Mouse (Mus musculus): ENCODE measurements around the gene Rab22a. TPM values are rescaled to one million over a fixed set of nuclear protein-coding genes. Genes with fewer than 3 reads are reported as not detected.

Rab22a gene
- total RNA-seq, 1 experiment, result 10.9 TPM

- Histone ChIP-seq H3K4me3 (ENCODE audit: insufficient read depth in 1 of 2, low read depth in 1 of 2, low read length in 2 of 2, poor library complexity in 1 of 2, severe bottlenecking in 1 of 2) (no peak overlapping the region), H3K4me1 (ENCODE audit: control insufficient read depth in 2 of 2, insufficient read depth in 2 of 2, low read length in 2 of 2, poor library complexity in 1 of 2) (no peaks in the 10 kb centered on the region), H3K9ac (ENCODE audit: insufficient read depth, low read depth, low read length, poor library complexity, severe bottlenecking) (no peak overlapping the region), H3K36me3 (ENCODE audit: control insufficient read depth, insufficient read depth, low read length, poor library complexity, severe bottlenecking) (no peaks in the 10 kb centered on the region), H3K9me3 (ENCODE audit: control insufficient read depth, insufficient read depth, low read depth, low read length) (no peaks in the 10 kb centered on the region), H3K27ac (ENCODE audit: insufficient read depth, low read depth, low read length, poor library complexity, severe bottlenecking) (no peak overlapping the region)
- TF ChIP-seq CHD2 (IDR thresholded peaks at IDR 0.05; ENCODE audit: low read depth, low read length), result no peak
- no peak for TF ChIP-seq HCFC1 (IDR thresholded peaks at IDR 0.05; ENCODE audit: borderline replicate concordance, insufficient read depth, low read length)
- DNase-seq (ENCODE audit: low read depth, low spot score), result no peak
- in situ Hi-C loops (cut with MboI; ENCODE audit: low sequenced_read_pairs in 2 of 2, unreplicated experiment in 2 of 2), result no loop called here
Measured at GRCm38 (mm10) chr2:173653526-173653925, 6.0 kb upstream of the Rab22a start.

DNA sequence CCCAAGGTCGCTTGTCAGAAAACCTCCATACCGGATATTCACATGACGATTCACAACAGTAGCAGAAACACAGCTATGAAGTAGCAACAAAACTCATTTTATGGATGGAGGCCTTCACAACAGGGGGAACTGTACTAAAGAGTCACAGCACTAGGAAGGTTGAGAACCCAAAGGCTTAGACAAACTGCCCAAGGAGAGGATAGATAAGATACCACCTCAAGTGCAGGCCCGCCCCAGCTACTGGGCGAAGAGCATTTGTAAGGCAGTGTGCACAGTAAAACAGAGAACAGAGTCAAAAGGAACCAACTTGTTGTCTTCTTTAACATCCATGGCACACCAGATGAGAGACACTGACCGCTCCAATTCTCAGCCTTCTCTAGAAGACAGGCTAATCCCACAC lies 1.8 kb upstream of the Rab22a start:
- Histone ChIP-seq H3K4me3 (ENCODE audit: insufficient read depth in 1 of 2, low read depth in 1 of 2, low read length in 2 of 2, poor library complexity in 1 of 2, severe bottlenecking in 1 of 2) (no peak overlapping the region), H3K4me1 (ENCODE audit: control insufficient read depth in 2 of 2, insufficient read depth in 2 of 2, low read length in 2 of 2, poor library complexity in 1 of 2) (no peaks in the 10 kb centered on the region; a peak in 1 of 4 replicates), H3K9ac (ENCODE audit: insufficient read depth, low read depth, low read length, poor library complexity, severe bottlenecking) (no peak overlapping the region), H3K36me3 (ENCODE audit: control insufficient read depth, insufficient read depth, low read length, poor library complexity, severe bottlenecking) (peaks cover 6% of the 10 kb centered on the region), H3K27ac (ENCODE audit: insufficient read depth, low read depth, low read length, poor library complexity, severe bottlenecking) (no peak overlapping the region), H3K9me3 (ENCODE audit: control insufficient read depth, insufficient read depth, low read depth, low read length) (no peaks in the 10 kb centered on the region)
- no peak for DNase-seq (ENCODE audit: low read depth, low spot score)
- no peak for TF ChIP-seq MAFK (IDR thresholded peaks at IDR 0.05; ENCODE audit: insufficient read depth, low read depth, low read length)
- no peak for TF ChIP-seq ZC3H11A (IDR thresholded peaks at IDR 0.05; ENCODE audit: borderline replicate concordance, low read depth, low read length)
- in situ Hi-C loops (cut with MboI; ENCODE audit: low sequenced_read_pairs in 2 of 2, unreplicated experiment in 2 of 2), result no loop called here

- no peaks in the 10 kb centered on the region; a peak in 1 of 4 replicates for H3K4me1 ChIP-seq (ENCODE audit: control insufficient read depth in 2 of 2, insufficient read depth in 2 of 2, low read length in 2 of 2, poor library complexity in 1 of 2)
- peaks cover 11% of the 10 kb centered on the region for H3K36me3 ChIP-seq (ENCODE audit: control insufficient read depth, insufficient read depth, low read length, poor library complexity, severe bottlenecking)
- DNase-seq (ENCODE audit: low read depth, low spot score), result no peak
- H3K4me3 ChIP-seq (ENCODE audit: insufficient read depth in 1 of 2, low read depth in 1 of 2, low read length in 2 of 2, poor library complexity in 1 of 2, severe bottlenecking in 1 of 2), result peak overlapping the region in 1 of 2 experiments; percentile 100; a peak in 2 of 4 replicates
- TF ChIP-seq ZNF384 (IDR thresholded peaks at IDR 0.05; ENCODE audit: low read depth, low read length), result no peak
- TF ChIP-seq MAFK (IDR thresholded peaks at IDR 0.05; ENCODE audit: insufficient read depth, low read depth, low read length), result no peak
- H3K27ac ChIP-seq (ENCODE audit: insufficient read depth, low read depth, low read length, poor library complexity, severe bottlenecking), result no peak overlapping the region
- H3K9me3 ChIP-seq (ENCODE audit: control insufficient read depth, insufficient read depth, low read depth, low read length), result no peaks in the 10 kb centered on the region
- no peak overlapping the region for H3K9ac ChIP-seq (ENCODE audit: insufficient read depth, low read depth, low read length, poor library complexity, severe bottlenecking)
- in situ Hi-C loops (cut with MboI; ENCODE audit: low sequenced_read_pairs in 2 of 2, unreplicated experiment in 2 of 2), result no loop called here
Measured at GRCm38 (mm10) chr2:173658517-173658916, 1.0 kb upstream of the Rab22a start.

DNA sequence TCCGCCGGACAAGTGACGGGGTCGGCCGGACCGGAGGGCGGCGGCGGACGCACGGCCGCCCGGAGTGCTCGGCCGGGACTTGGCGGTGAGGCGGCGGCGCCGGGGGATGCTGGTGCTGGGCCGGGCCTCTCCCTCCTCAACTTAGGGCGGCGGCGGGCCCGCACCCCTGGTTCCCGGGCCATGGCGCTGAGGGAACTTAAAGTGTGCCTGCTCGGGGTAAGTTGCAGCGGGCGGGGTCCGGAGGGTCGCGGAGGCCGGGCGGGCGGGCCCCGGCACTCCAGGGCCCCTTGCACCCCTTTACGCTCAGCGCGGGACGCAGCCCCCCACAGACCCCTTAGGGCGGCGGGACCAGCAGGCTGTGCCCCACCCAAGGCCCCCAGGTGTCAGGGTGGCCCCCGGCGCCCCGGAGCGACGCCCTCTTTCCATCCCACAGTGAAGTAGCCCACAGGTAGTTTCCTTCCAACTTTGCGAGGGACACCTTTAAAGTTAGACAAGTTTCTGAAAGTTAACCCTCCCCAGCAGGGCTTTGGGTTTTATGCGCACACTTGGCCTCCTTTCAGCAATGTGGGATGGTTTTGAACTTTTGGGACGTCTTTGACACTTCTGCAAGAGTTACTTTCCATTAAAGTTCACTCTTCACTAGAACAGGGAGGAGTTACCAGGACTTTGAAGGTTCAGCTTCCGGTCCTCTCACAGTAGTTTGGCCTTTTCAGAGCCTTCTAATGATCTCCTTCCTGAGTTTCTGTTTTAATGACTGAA lies 545 bp downstream of the Rab22a start:
- TF ChIP-seq MAFK (IDR thresholded peaks at IDR 0.05; ENCODE audit: insufficient read depth, low read depth, low read length) (no peak), HCFC1 (IDR thresholded peaks at IDR 0.05; ENCODE audit: borderline replicate concordance, insufficient read depth, low read length) (no peak), ZNF384 (IDR thresholded peaks at IDR 0.05; ENCODE audit: low read depth, low read length) (no peak), ZC3H11A (IDR thresholded peaks at IDR 0.05; ENCODE audit: borderline replicate concordance, low read depth, low read length) (no peak), CHD2 (IDR thresholded peaks at IDR 0.05; ENCODE audit: low read depth, low read length) (no peak)
- no peaks in the 10 kb centered on the region; a peak in 1 of 4 replicates for H3K4me1 ChIP-seq (ENCODE audit: control insufficient read depth in 2 of 2, insufficient read depth in 2 of 2, low read length in 2 of 2, poor library complexity in 1 of 2)
- H3K4me3 ChIP-seq (ENCODE audit: insufficient read depth in 1 of 2, low read depth in 1 of 2, low read length in 2 of 2, poor library complexity in 1 of 2, severe bottlenecking in 1 of 2), result peak overlapping the region; percentile 85 to 86
- in situ Hi-C loops (cut with MboI; ENCODE audit: low sequenced_read_pairs in 2 of 2, unreplicated experiment in 2 of 2), result no loop called here
- DNase-seq (ENCODE audit: low read depth, low spot score), result no peak
- peaks cover 18% of the 10 kb centered on the region for H3K36me3 ChIP-seq (ENCODE audit: control insufficient read depth, insufficient read depth, low read length, poor library complexity, severe bottlenecking)
- H3K9me3 ChIP-seq (ENCODE audit: control insufficient read depth, insufficient read depth, low read depth, low read length), result no peaks in the 10 kb centered on the region
- peak overlapping the region; percentile 49 for H3K27ac ChIP-seq (ENCODE audit: insufficient read depth, low read depth, low read length, poor library complexity, severe bottlenecking)
- peak overlapping the region; percentile 98 for H3K9ac ChIP-seq (ENCODE audit: insufficient read depth, low read depth, low read length, poor library complexity, severe bottlenecking)

Data from ES-E14 (cell line).